Mouse (Mus musculus) embryonic facial prominence, embryonic 15.5 days (tissue): ENCODE data around the gene Snx27. TPM values are rescaled to one million over a fixed set of nuclear protein-coding genes. Genes with fewer than 3 reads are reported as not detected.

Experiments used
- ATAC-seq: fragments of 200-750 bp; cut with Nextera tagmentation; 2 replicates; pipeline ENCODE4 v1.8.0; 2017; ENCODE audit warnings: low read depth, moderate TSS enrichment; ENCODE audit not compliant: insufficient number of reproducible peaks, low FRiP score, low TSS enrichment
- H3K27ac ChIP-seq: fragments of 300-500 bp; sonication (generic); replicated peaks from 2 replicates; pipeline ENCODE4 v1.5.1; 2015; ENCODE audit warnings: mild to moderate bottlenecking, inconsistent platforms
- H3K27me3 ChIP-seq: fragments of 300-500 bp; sonication (generic); 2 replicates; pipeline ENCODE4 v1.6.1; 2015; ENCODE audit warnings: inconsistent platforms
- H3K36me3 ChIP-seq: fragments of 300-500 bp; sonication (generic); 2 replicates; pipeline ENCODE4 v1.6.1; 2015; ENCODE audit warnings: mild to moderate bottlenecking, inconsistent platforms
- H3K4me1 ChIP-seq: fragments of 300-500 bp; sonication (generic); 2 replicates; pipeline ENCODE4 v1.6.1; 2015; ENCODE audit warnings: inconsistent platforms
- H3K4me2 ChIP-seq: fragments of 300-500 bp; sonication (generic); replicated peaks from 2 replicates; pipeline ENCODE4 v1.6.1; 2015; ENCODE audit warnings: mild to moderate bottlenecking, inconsistent platforms
- H3K4me3 ChIP-seq: fragments of 300-500 bp; sonication (generic); replicated peaks from 2 replicates; pipeline ENCODE4 v1.5.1; 2015; ENCODE audit warnings: mild to moderate bottlenecking, inconsistent platforms
- H3K9ac ChIP-seq: fragments of 300-500 bp; sonication (generic); 2 replicates; pipeline ENCODE4 v1.6.1; 2015; ENCODE audit warnings: inconsistent platforms
- H3K9me3 ChIP-seq: fragments of 300-500 bp; sonication (generic); replicated peaks from 2 replicates; pipeline ENCODE4 v1.6.1; 2016; ENCODE audit warnings: inconsistent platforms
- WGBS: fragments of 180-500 bp; shearing (Covaris S2); methylation state at CpG from one replicate; pipeline ENCODE4 v1.1.7; 2015; 5-methylcytosine and 5-hydroxymethylcytosine counted together
- polyA plus RNA-seq: library from polyadenylated mRNA; unstranded; fragments of >200 nt; fragmentation: Nextera tagmentation; extraction: Ambion mirVana; gene quantifications from 2 replicates; pipeline ENCODE4 v1.2.1, GENCODE M21; 2015

Gene Snx27
- polyA plus RNA-seq, 1 experiment from 2014 or later: 47.8 TPM

- no peaks in the 10 kb centered on the region for H3K27me3 ChIP-seq
- no peak overlapping the region for H3K4me2 ChIP-seq
- ATAC-seq: no peak
- WGBS: 72% methylated on average over 4 of the region's 4 CpGs
- no peaks in the 10 kb centered on the region for H3K4me1 ChIP-seq
- no peak overlapping the region for H3K27ac ChIP-seq
- peaks cover 37% of the 10 kb centered on the region for H3K36me3 ChIP-seq
- H3K9ac ChIP-seq: no peak overlapping the region
- no peaks in the 10 kb centered on the region for H3K9me3 ChIP-seq
- no peak overlapping the region for H3K4me3 ChIP-seq
Observed at GRCm38 (mm10) chr3:94497162-94497561, 85.4 kb downstream of the Snx27 start.

- H3K9me3 ChIP-seq: no peaks in the 10 kb centered on the region
- 0 out of 2 replicates have a peak, but pooled peaks cover 10% of the 10 kb centered on the region for H3K4me1 ChIP-seq
- ATAC-seq: no peak
- 62% methylated on average over 6 of the region's 6 CpGs for whole genome bisulfite sequencing
- no peak overlapping the region for H3K27ac ChIP-seq
- no peak overlapping the region for H3K4me3 ChIP-seq
- no peak overlapping the region for H3K9ac ChIP-seq
- H3K27me3 ChIP-seq: no peaks in the 10 kb centered on the region
- H3K4me2 ChIP-seq: no peak overlapping the region
- H3K36me3 ChIP-seq: peaks cover 10% of the 10 kb centered on the region; the same call in 1 of the 2 replicates
Observed at GRCm38 (mm10) chr3:94487581-94487980, 94.9 kb downstream of the Snx27 start.

- H3K4me2 ChIP-seq: no peak overlapping the region
- H3K9me3 ChIP-seq: no peaks in the 10 kb centered on the region
- ATAC-seq: no peak
- H3K9ac ChIP-seq: no peak overlapping the region
- H3K27ac ChIP-seq: no peak overlapping the region
- 0 out of 2 replicates have a peak, but pooled peaks cover 4% of the 10 kb centered on the region for H3K36me3 ChIP-seq
- 0 out of 2 replicates have a peak, but pooled peaks cover under 1% of the 10 kb centered on the region for H3K27me3 ChIP-seq
- 45% methylated on average over 7 of the region's 7 CpGs for WGBS
- no peak overlapping the region for H3K4me3 ChIP-seq
- 0 out of 2 replicates have a peak, but pooled peaks cover 13% of the 10 kb centered on the region for H3K4me1 ChIP-seq
Observed at GRCm38 (mm10) chr3:94485922-94486321, 96.6 kb downstream of the Snx27 start.

GRCm38 (mm10) chr3:94483790-94484439 is 98.6 kb downstream of the Snx27 start:
- WGBS: 21% methylated on average over 20 of the region's 20 CpGs
- Histone ChIP-seq H3K9me3 (no peaks in the 10 kb centered on the region), H3K9ac (no peak overlapping the region), H3K4me1 (0 out of 2 replicates have a peak, but pooled peaks cover 13% of the 10 kb centered on the region), H3K27ac (no peak overlapping the region), H3K4me3 (no peak overlapping the region), H3K4me2 (no peak overlapping the region), H3K36me3 (no peaks in the 10 kb centered on the region), H3K27me3 (peaks cover 21% of the 10 kb centered on the region)
- peak; percentile 26; the same call in 1 of the 2 replicates for ATAC-seq

GRCm38 (mm10) chr3:94482764-94483385 is 99.6 kb downstream of the Snx27 start:
- no peak for ATAC-seq
- no peak overlapping the region for H3K4me2 ChIP-seq
- 0 out of 2 replicates have a peak, but pooled peaks cover 13% of the 10 kb centered on the region for H3K4me1 ChIP-seq
- no peak overlapping the region for H3K9ac ChIP-seq
- no peak overlapping the region for H3K4me3 ChIP-seq
- H3K36me3 ChIP-seq: no peaks in the 10 kb centered on the region
- no peaks in the 10 kb centered on the region for H3K9me3 ChIP-seq
- no peak overlapping the region for H3K27ac ChIP-seq
- 75% methylated on average over 17 of the region's 17 CpGs for WGBS
- peaks cover 26% of the 10 kb centered on the region for H3K27me3 ChIP-seq

- Histone ChIP-seq H3K9me3 (no peaks in the 10 kb centered on the region), H3K27ac (no peak overlapping the region), H3K36me3 (no peaks in the 10 kb centered on the region), H3K4me2 (no peak overlapping the region), H3K27me3 (peaks cover 26% of the 10 kb centered on the region), H3K4me1 (0 out of 2 replicates have a peak, but pooled peaks cover 5% of the 10 kb centered on the region), H3K4me3 (no peak overlapping the region), H3K9ac (no peak overlapping the region)
- ATAC-seq: no peak
- 60% methylated on average over 4 of the region's 4 CpGs for WGBS
Observed at GRCm38 (mm10) chr3:94481429-94481828, 101.1 kb downstream of the Snx27 start.

- ATAC-seq: no peak
- H3K9ac ChIP-seq: no peak within 1 kb of the TSS
- 0 out of 2 replicates have a peak, but pooled peaks cover 5% of the 10 kb centered on the region for H3K4me1 ChIP-seq
- peak within 1 kb of the TSS; percentile 36; the same call in 1 of the 2 replicates for H3K4me2 ChIP-seq
- H3K27me3 ChIP-seq: peaks cover 26% of the 10 kb centered on the region
- H3K9me3 ChIP-seq: no peaks in the 10 kb centered on the region
- no peak within 1 kb of the TSS for H3K27ac ChIP-seq
- WGBS: 10% methylated on average over 16 of the region's 16 CpGs
- no peaks in the 10 kb centered on the region for H3K36me3 ChIP-seq
- H3K4me3 ChIP-seq: no peak within 1 kb of the TSS; the same call in 1 of the 2 replicates
Observed at GRCm38 (mm10) chr3:94480291-94480884, 102.1 kb downstream of the Snx27 start, which contains the start of gene Riiad1. Gene Riiad1, minus strand, starts transcription at chr3:94480341.

GRCm38 (mm10) chr3:94479564-94479963 is 103.0 kb downstream of the Snx27 start:
- H3K27ac ChIP-seq: no peak overlapping the region
- ATAC-seq: no peak
- H3K9ac ChIP-seq: no peak overlapping the region
- H3K4me1 ChIP-seq: 0 out of 2 replicates have a peak, but pooled peaks cover 5% of the 10 kb centered on the region
- 3% methylated on average over 11 of the region's 11 CpGs for WGBS
- H3K4me2 ChIP-seq: peak overlapping the region; percentile 36; the same call in 1 of the 2 replicates
- no peak overlapping the region; the same call in 1 of the 2 replicates for H3K4me3 ChIP-seq
- peaks cover 26% of the 10 kb centered on the region for H3K27me3 ChIP-seq
- no peaks in the 10 kb centered on the region for H3K36me3 ChIP-seq
- no peaks in the 10 kb centered on the region for H3K9me3 ChIP-seq

- no peaks in the 10 kb centered on the region for H3K36me3 ChIP-seq
- no peak overlapping the region for H3K27ac ChIP-seq
- no peaks in the 10 kb centered on the region for H3K9me3 ChIP-seq
- peaks cover 26% of the 10 kb centered on the region for H3K27me3 ChIP-seq
- no peak overlapping the region for H3K4me3 ChIP-seq
- 12% methylated on average over 9 of the region's 9 CpGs for WGBS
- no peak overlapping the region for H3K9ac ChIP-seq
- no peak for ATAC-seq
- 0 out of 2 replicates have a peak, but pooled peaks cover 5% of the 10 kb centered on the region for H3K4me1 ChIP-seq
- no peak overlapping the region for H3K4me2 ChIP-seq
Observed at GRCm38 (mm10) chr3:94478591-94479169, 103.8 kb downstream of the Snx27 start.

GRCm38 (mm10) chr3:94477981-94478422 is 104.5 kb downstream of the Snx27 start, which contains the start of gene Celf3:
Gene Celf3, plus strand, starts transcription at chr3:94478295.
- Histone ChIP-seq H3K4me3 (no peak within 1 kb of the TSS), H3K36me3 (no peaks in the 10 kb centered on the region), H3K4me1 (0 out of 2 replicates have a peak, but pooled peaks cover 6% of the 10 kb centered on the region), H3K4me2 (no peak within 1 kb of the TSS), H3K9ac (no peak within 1 kb of the TSS), H3K9me3 (no peaks in the 10 kb centered on the region), H3K27ac (no peak within 1 kb of the TSS), H3K27me3 (peaks cover 26% of the 10 kb centered on the region)
- ATAC-seq: no peak; the same call in 1 of the 2 replicates
- 4% methylated on average over 14 of the region's 14 CpGs for WGBS

- Histone ChIP-seq H3K9ac (no peak overlapping the region), H3K27me3 (peaks cover 26% of the 10 kb centered on the region)
Observed at GRCm38 (mm10) chr3:94477444-94477843, 105.1 kb downstream of the Snx27 start.

More at GRCm38 (mm10) chr3:94477444-94477843, 105.1 kb downstream of the Snx27 start:
- 61% methylated on average over 4 of the region's 4 CpGs for WGBS
- ATAC-seq: no peak
- no peaks in the 10 kb centered on the region for H3K36me3 ChIP-seq
- no peak overlapping the region for H3K4me2 ChIP-seq
- H3K27ac ChIP-seq: no peak overlapping the region
- H3K4me3 ChIP-seq: no peak overlapping the region
- H3K4me1 ChIP-seq: peaks cover 8% of the 10 kb centered on the region; the same call in 1 of the 2 replicates
- H3K9me3 ChIP-seq: no peaks in the 10 kb centered on the region
